Comparison of ENCODE assay signal across 8 mouse cellular contexts in the genomic region with DNA sequence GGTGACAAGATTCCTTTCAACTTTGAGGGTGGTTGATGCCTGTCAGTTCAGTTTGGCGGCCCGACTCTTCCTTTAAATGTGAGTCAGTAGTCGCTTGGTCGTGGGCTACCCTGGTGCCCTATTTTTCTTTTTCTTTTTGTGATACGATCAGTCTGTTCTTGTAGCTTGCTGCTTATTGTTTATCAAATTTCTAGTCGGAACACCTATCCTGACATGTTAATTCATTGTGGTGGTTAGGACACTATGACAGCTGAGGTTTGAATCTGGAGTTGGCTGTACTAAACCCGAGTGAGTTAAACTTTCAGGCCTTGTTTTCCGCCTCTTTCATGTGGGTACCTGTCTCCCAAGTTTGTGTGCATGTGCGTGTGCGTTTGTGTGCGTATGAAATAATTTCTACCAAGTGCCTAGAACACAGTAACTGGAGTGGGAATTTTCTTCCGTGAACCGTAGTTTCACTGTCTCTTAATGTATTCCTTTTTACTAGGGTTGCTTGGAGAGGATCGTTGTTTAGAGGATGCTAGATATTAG. TPM values are rescaled to one million over a fixed set of nuclear protein-coding genes. Genes with fewer than 3 reads are reported as not detected.
DNase-seq lines count a peak whose midpoint lies in the region; ATAC-seq and TF ChIP-seq lines count a peak whose summit lies in the region.

No protein-coding gene starts in this region.

- no peak for DNase-seq in lung, adult 2 months
- no peak for DNase-seq in lung, adult 18-20 months
- DNase-seq in midbrain, postnatal 0 days (ENCODE audit: low spot score) = no peak
- DNase-seq in kidney, adult 9 months = no peak
- DNase-seq in embryo, embryonic 9.5 days (ENCODE audit: extremely low spot score) = no peak
- DNase-seq in kidney, postnatal 10 days = no peak

- no peaks in the 10 kb centered on the region for H3K27me3 ChIP-seq in hindbrain, embryonic 15.5 days
- H3K27me3 ChIP-seq in midbrain, postnatal 0 days (ENCODE audit: insufficient read depth, low read length) = no peaks in the 10 kb centered on the region

- peak overlapping the region; percentile 91 for H3K4me3 ChIP-seq in lung, adult 2 months (replicated peaks; ENCODE audit: extremely low read depth, low read depth, low read length)
- peak overlapping the region; percentile 100 for H3K4me3 ChIP-seq in bone marrow, adult 2 months (replicated peaks; ENCODE audit: control insufficient read depth, low read depth, low read length)
- H3K4me3 ChIP-seq in hindbrain, embryonic 15.5 days = peak overlapping the region; percentile 92
- H3K4me3 ChIP-seq in midbrain, postnatal 0 days (ENCODE audit: low read depth, low read length) = peak overlapping the region; percentile 99

- H3K9ac ChIP-seq in hindbrain, embryonic 15.5 days = peak overlapping the region; percentile 91
- H3K9ac ChIP-seq in midbrain, postnatal 0 days (replicated peaks; ENCODE audit: low read length, poor library complexity, severe bottlenecking) = peak overlapping the region; percentile 95

- peak overlapping the region; percentile 98 for H3K27ac ChIP-seq in bone marrow, adult 2 months (ENCODE audit: control insufficient read depth, insufficient read depth, low read depth, low read length, poor library complexity)
- H3K27ac ChIP-seq in hindbrain, embryonic 15.5 days (replicated peaks) = peak overlapping the region; percentile 90
- H3K27ac ChIP-seq in midbrain, postnatal 0 days (ENCODE audit: low read depth, low read length) = peak overlapping the region; percentile 90

- no peak for TF ChIP-seq POLR2A in lung, adult 2 months (IDR thresholded peaks at IDR 0.05; ENCODE audit: borderline replicate concordance, extremely low read depth, low read depth, low read length)
- no peak for TF ChIP-seq POLR2A in bone marrow, adult 2 months (IDR thresholded peaks at IDR 0.05; ENCODE audit: borderline replicate concordance, control insufficient read depth, low read depth, low read length)

- no peaks in the 10 kb centered on the region for H3K9me3 ChIP-seq in hindbrain, embryonic 15.5 days
- no peaks in the 10 kb centered on the region for H3K9me3 ChIP-seq in midbrain, postnatal 0 days (ENCODE audit: low read length)

- no peak for TF ChIP-seq CTCF in lung, adult 2 months (IDR thresholded peaks at IDR 0.05; ENCODE audit: insufficient read depth, low read length)
- no peak for TF ChIP-seq CTCF in bone marrow, adult 2 months (IDR thresholded peaks at IDR 0.05; ENCODE audit: control insufficient read depth, insufficient read depth, low read length)
- no peak for TF ChIP-seq CTCF in midbrain, postnatal 0 days (IDR thresholded peaks at IDR 0.05)

- H3K4me2 ChIP-seq in hindbrain, embryonic 15.5 days = peak overlapping the region; percentile 85
- H3K4me2 ChIP-seq in midbrain, postnatal 0 days (ENCODE audit: low read depth, low read length, poor library complexity, severe bottlenecking) = peak overlapping the region; percentile 68

- H3K4me1 ChIP-seq in lung, adult 2 months (ENCODE audit: control insufficient read depth, insufficient read depth, low read length) = peaks cover 17% of the 10 kb centered on the region
- H3K4me1 ChIP-seq in bone marrow, adult 2 months (ENCODE audit: control insufficient read depth, insufficient read depth, low read length) = no peaks in the 10 kb centered on the region; the same call in 1 of the 2 replicates
- peaks cover 32% of the 10 kb centered on the region for H3K4me1 ChIP-seq in hindbrain, embryonic 15.5 days (replicated peaks)
- peaks cover 16% of the 10 kb centered on the region; the same call in 1 of the 2 replicates for H3K4me1 ChIP-seq in midbrain, postnatal 0 days (ENCODE audit: insufficient read depth, low read length)

- WGBS in lung, adult 2 months = 2% methylated on average over 14 of the region's 14 CpGs
- WGBS in bone marrow, adult 2 months = 1% methylated on average over 14 of the region's 14 CpGs
- WGBS in hindbrain, embryonic 15.5 days = 6% methylated on average over 14 of the region's 14 CpGs
- 4% methylated on average over 14 of the region's 14 CpGs for WGBS in midbrain, postnatal 0 days

- H3K36me3 ChIP-seq in hindbrain, embryonic 15.5 days = peaks cover 20% of the 10 kb centered on the region
- H3K36me3 ChIP-seq in midbrain, postnatal 0 days (ENCODE audit: insufficient read depth, low read length) = 0 out of 2 replicates have a peak, but pooled peaks cover 6% of the 10 kb centered on the region

- ATAC-seq in hindbrain, embryonic 15.5 days (ENCODE audit: low FRiP score, low read depth) = no peak
- ATAC-seq in midbrain, postnatal 0 days (ENCODE audit: low FRiP score) = no peak

RNA-seq across cellular contexts. Expression of gene Nxf1, which starts 0.7 kb away (rescaled TPM):
- polyA plus RNA-seq in lung, adult 2 months (2012; rRNA removed) = 61.4 and 85.3 TPM in 2 replicates
- polyA plus RNA-seq in bone marrow, adult 2 months (2011; ENCODE audit: insufficient read depth, insufficient read length, low replicate concordance, missing spikeins) = 488 and 589 TPM in 2 replicates
- polyA plus RNA-seq in hindbrain, embryonic 15.5 days (2015; fragmentation: Nextera tagmentation; extraction: Ambion mirVana) = 142 and 145 TPM in 2 replicates
- 67.4 and 75.6 TPM in 2 replicates for total RNA-seq in midbrain, postnatal 0 days (2014; rRNA removed)
- polyA plus RNA-seq in midbrain, postnatal 0 days (2015; fragmentation: Nextera tagmentation; extraction: Ambion mirVana) = 90.0 and 92.8 TPM in 2 replicates

RNA-seq across cellular contexts. Expression of gene Tmem223, which starts 13.3 kb away (rescaled TPM):
- 188 and 217 TPM in 2 replicates for polyA plus RNA-seq in lung, adult 2 months (2012; rRNA removed)
- 27.1 and 53.1 TPM in 2 replicates for polyA plus RNA-seq in bone marrow, adult 2 months (2011; ENCODE audit: insufficient read depth, insufficient read length, low replicate concordance, missing spikeins)
- polyA plus RNA-seq in hindbrain, embryonic 15.5 days (2015; fragmentation: Nextera tagmentation; extraction: Ambion mirVana) = 213 and 214 TPM in 2 replicates
- 210 and 320 TPM in 2 replicates for total RNA-seq in midbrain, postnatal 0 days (2014; rRNA removed)
- 202 and 230 TPM in 2 replicates for polyA plus RNA-seq in midbrain, postnatal 0 days (2015; fragmentation: Nextera tagmentation; extraction: Ambion mirVana)

RNA-seq across cellular contexts. Expression of gene Stx5a, which starts 16.3 kb away (rescaled TPM):
- 79.0 and 88.0 TPM in 2 replicates for polyA plus RNA-seq in lung, adult 2 months (2012; rRNA removed)
- 62.1 and 83.9 TPM in 2 replicates for polyA plus RNA-seq in bone marrow, adult 2 months (2011; ENCODE audit: insufficient read depth, insufficient read length, low replicate concordance, missing spikeins)
- 113 and 122 TPM in 2 replicates for polyA plus RNA-seq in hindbrain, embryonic 15.5 days (2015; fragmentation: Nextera tagmentation; extraction: Ambion mirVana)
- 112 and 147 TPM in 2 replicates for total RNA-seq in midbrain, postnatal 0 days (2014; rRNA removed)
- 104 and 106 TPM in 2 replicates for polyA plus RNA-seq in midbrain, postnatal 0 days (2015; fragmentation: Nextera tagmentation; extraction: Ambion mirVana)

RNA-seq across cellular contexts. Expression of gene Tmem179b, which starts 16.7 kb away (rescaled TPM):
- polyA plus RNA-seq in lung, adult 2 months (2012; rRNA removed) = 88.7 and 103 TPM in 2 replicates
- polyA plus RNA-seq in bone marrow, adult 2 months (2011; ENCODE audit: insufficient read depth, insufficient read length, low replicate concordance, missing spikeins) = 52.1 and 62.1 TPM in 2 replicates
- polyA plus RNA-seq in hindbrain, embryonic 15.5 days (2015; fragmentation: Nextera tagmentation; extraction: Ambion mirVana) = 31.6 and 33.1 TPM in 2 replicates
- total RNA-seq in midbrain, postnatal 0 days (2014; rRNA removed) = 20.4 and 27.3 TPM in 2 replicates
- 19.1 and 21.1 TPM in 2 replicates for polyA plus RNA-seq in midbrain, postnatal 0 days (2015; fragmentation: Nextera tagmentation; extraction: Ambion mirVana)

RNA-seq across cellular contexts. Expression of gene 1700092M07Rik, which starts 17.0 kb away (rescaled TPM):
- polyA plus RNA-seq in lung, adult 2 months (2012; rRNA removed) = not detected in 2 replicates
- polyA plus RNA-seq in bone marrow, adult 2 months (2011; ENCODE audit: insufficient read depth, insufficient read length, low replicate concordance, missing spikeins) = 3.4 and 3.7 TPM in 2 replicates
- polyA plus RNA-seq in hindbrain, embryonic 15.5 days (2015; fragmentation: Nextera tagmentation; extraction: Ambion mirVana) = 1.3 and 1.7 TPM in 2 replicates
- total RNA-seq in midbrain, postnatal 0 days (2014; rRNA removed) = not detected in 2 replicates
- 0.64 TPM in 1 of 2 replicates, not detected in the other for polyA plus RNA-seq in midbrain, postnatal 0 days (2015; fragmentation: Nextera tagmentation; extraction: Ambion mirVana)
